Mouse (Mus musculus) small intestine, adult 2 months (tissue): Measurements from ENCODE around the gene Ubac2.

ENCODE experiments used
- CTCF ChIP-seq: fragments of 200-500 bp; IDR thresholded peaks from 2 replicates; pipeline ENCODE4 v1.5.1; 2012; ENCODE audit warnings: low read depth, mild to moderate bottlenecking, control low read depth, inconsistent platforms, low read length, moderate library complexity, mixed read lengths; ENCODE audit not compliant: insufficient replicate concordance, insufficient read length; ENCODE audit errors: extremely low read depth
- POLR2A ChIP-seq: fragments of 200-500 bp; IDR thresholded peaks from 2 replicates; pipeline ENCODE4 v1.6.1; 2012; ENCODE audit warnings: low read depth, mild to moderate bottlenecking, control low read depth, inconsistent platforms, low read length, moderate library complexity

GRCm38 (mm10) chr14:121992395-121993280 lies 114.2 kb downstream of the Ubac2 start:
- TF ChIP-seq CTCF (no peak), POLR2A (no peak)
